In genomic region chr3:55352529-55352928, GRCm38 (mm10) we compare ENCODE assay signal across 13 mouse cellular contexts.
DNase-seq lines count a peak whose midpoint lies in the region; ATAC-seq lines count a peak whose summit lies in the region.
"Had no signal": no experiment of that assay in that cellular context is flagged by ENCODE, and none has a peak within 500 bp of the region (broad histone marks: within the 10 kb centered on the region; RNA-seq: fewer than 3 reads in every experiment).

No protein-coding gene starts in this region.

- 89% methylated on average over 14 of the region's 14 CpGs for WGBS in heart, embryonic 10.5 days
- WGBS in heart, embryonic 11.5 days (ENCODE audit: insufficient replicate concordance): 85% methylated on average over 14 of the region's 14 CpGs
- WGBS in embryonic facial prominence, embryonic 10.5 days: 83% methylated on average over 14 of the region's 14 CpGs
- WGBS in midbrain, embryonic 15.5 days: 66% methylated on average over 14 of the region's 14 CpGs

- H3K9ac ChIP-seq in heart, embryonic 11.5 days (ENCODE audit: low read depth, low read length): no peak overlapping the region
- H3K9ac ChIP-seq in midbrain, embryonic 15.5 days: 0 out of 2 replicates have a peak overlapping the region, but pooled peaks have one; percentile 24

- peaks cover 23% of the 10 kb centered on the region for H3K4me1 ChIP-seq in heart, embryonic 10.5 days
- H3K4me1 ChIP-seq in heart, embryonic 11.5 days (ENCODE audit: control insufficient read depth, insufficient read depth, low read length): no peaks in the 10 kb centered on the region
- H3K4me1 ChIP-seq in embryonic facial prominence, embryonic 10.5 days: peaks cover 49% of the 10 kb centered on the region
- peaks cover 70% of the 10 kb centered on the region for H3K4me1 ChIP-seq in midbrain, embryonic 15.5 days
- H3K4me1 ChIP-seq: megakaryocyte, embryonic 14.5 days had no signal

- no peak for ATAC-seq in heart, embryonic 11.5 days (replicated peaks; ENCODE audit: insufficient number of reproducible peaks, low FRiP score, low TSS enrichment)
- 0 out of 2 replicates have a peak, but pooled peaks have one; percentile 12 for ATAC-seq in midbrain, embryonic 15.5 days (replicated peaks)
- ATAC-seq in megakaryocyte, adult 5-6 weeks (ENCODE audit: poor library complexity, severe bottlenecking): no peak
- ATAC-seq: CD4-positive, CD25-positive, alpha-beta regulatory T cell, adult 4 months had no signal

- 0 out of 2 replicates have a peak overlapping the region, but pooled peaks have one; percentile 16 for H3K27ac ChIP-seq in heart, embryonic 10.5 days
- no peak overlapping the region for H3K27ac ChIP-seq in heart, embryonic 11.5 days (ENCODE audit: low read depth, low read length)
- H3K27ac ChIP-seq in embryonic facial prominence, embryonic 10.5 days (replicated peaks): peak overlapping the region; percentile 48; the same call in 1 of the 2 replicates
- peak overlapping the region; percentile 93 for H3K27ac ChIP-seq in midbrain, embryonic 15.5 days
- H3K27ac ChIP-seq: heart, adult 2 months had no signal

- no peaks in the 10 kb centered on the region for H3K36me3 ChIP-seq in heart, embryonic 10.5 days
- no peaks in the 10 kb centered on the region for H3K36me3 ChIP-seq in heart, embryonic 11.5 days (ENCODE audit: control insufficient read depth, insufficient read depth, low read length)
- H3K36me3 ChIP-seq in embryonic facial prominence, embryonic 10.5 days (replicated peaks): no peaks in the 10 kb centered on the region
- H3K36me3 ChIP-seq in midbrain, embryonic 15.5 days (replicated peaks): no peaks in the 10 kb centered on the region

- no peak overlapping the region for H3K4me3 ChIP-seq in heart, embryonic 10.5 days
- no peak overlapping the region for H3K4me3 ChIP-seq in heart, embryonic 11.5 days (ENCODE audit: low read depth, low read length)
- no peak overlapping the region for H3K4me3 ChIP-seq in embryonic facial prominence, embryonic 10.5 days
- no peak overlapping the region for H3K4me3 ChIP-seq in midbrain, embryonic 15.5 days
- H3K4me3 ChIP-seq: erythroblast, embryonic 14.5 days; heart, adult 2 months; megakaryocyte, embryonic 14.5 days had no signal

- no peaks in the 10 kb centered on the region for H3K27me3 ChIP-seq in heart, embryonic 10.5 days (ENCODE audit: insufficient read depth, poor library complexity, severe bottlenecking)
- no peaks in the 10 kb centered on the region for H3K27me3 ChIP-seq in heart, embryonic 11.5 days (ENCODE audit: control insufficient read depth, insufficient read depth, low read length)
- 0 out of 2 replicates have a peak, but pooled peaks cover 4% of the 10 kb centered on the region for H3K27me3 ChIP-seq in embryonic facial prominence, embryonic 10.5 days (replicated peaks; ENCODE audit: low read depth, poor library complexity, severe bottlenecking)
- H3K27me3 ChIP-seq in midbrain, embryonic 15.5 days (replicated peaks): no peaks in the 10 kb centered on the region
- H3K27me3 ChIP-seq: megakaryocyte, embryonic 14.5 days had no signal

- H3K9me3 ChIP-seq in heart, embryonic 10.5 days: no peaks in the 10 kb centered on the region
- H3K9me3 ChIP-seq in heart, embryonic 11.5 days (replicated peaks; ENCODE audit: control insufficient read depth, low read length): no peaks in the 10 kb centered on the region
- no peaks in the 10 kb centered on the region for H3K9me3 ChIP-seq in embryonic facial prominence, embryonic 10.5 days
- no peaks in the 10 kb centered on the region for H3K9me3 ChIP-seq in midbrain, embryonic 15.5 days
- H3K9me3 ChIP-seq: megakaryocyte, embryonic 14.5 days had no signal

- intact Hi-C loops in heart, postnatal 25 days (cut with DNase I): loop anchor here (10.0 kb wide), 1 partner anchor 108 kb away; the partner anchor contains the start of gene Dclk1

- no peak for DNase-seq in heart, embryonic 10.5 days (ENCODE audit: low spot score)
- DNase-seq in embryonic facial prominence, embryonic 10.5 days (ENCODE audit: low spot score): no peak
- DNase-seq in heart, postnatal 25 days (ENCODE audit: low spot score): peak; percentile 5
- no peak for DNase-seq in spleen, postnatal 36 days (ENCODE audit: low spot score in 2 of 2)
- DNase-seq in ovary, postnatal 10 days (ENCODE audit: low spot score): no peak
- DNase-seq: kidney, adult 11 months had no signal

- H3K4me2 ChIP-seq in heart, embryonic 11.5 days: no peak overlapping the region
- 0 out of 2 replicates have a peak overlapping the region, but pooled peaks have one; percentile 5 for H3K4me2 ChIP-seq in midbrain, embryonic 15.5 days
